Mouse (Mus musculus): ENCODE data around the gene 1700016K19Rik. TPM values are rescaled to one million over a fixed set of nuclear protein-coding genes. Genes with fewer than 3 reads are reported as not detected.

1700016K19Rik gene
- total RNA-seq, 1 experiment from 2014 or later, result not detected

DNA sequence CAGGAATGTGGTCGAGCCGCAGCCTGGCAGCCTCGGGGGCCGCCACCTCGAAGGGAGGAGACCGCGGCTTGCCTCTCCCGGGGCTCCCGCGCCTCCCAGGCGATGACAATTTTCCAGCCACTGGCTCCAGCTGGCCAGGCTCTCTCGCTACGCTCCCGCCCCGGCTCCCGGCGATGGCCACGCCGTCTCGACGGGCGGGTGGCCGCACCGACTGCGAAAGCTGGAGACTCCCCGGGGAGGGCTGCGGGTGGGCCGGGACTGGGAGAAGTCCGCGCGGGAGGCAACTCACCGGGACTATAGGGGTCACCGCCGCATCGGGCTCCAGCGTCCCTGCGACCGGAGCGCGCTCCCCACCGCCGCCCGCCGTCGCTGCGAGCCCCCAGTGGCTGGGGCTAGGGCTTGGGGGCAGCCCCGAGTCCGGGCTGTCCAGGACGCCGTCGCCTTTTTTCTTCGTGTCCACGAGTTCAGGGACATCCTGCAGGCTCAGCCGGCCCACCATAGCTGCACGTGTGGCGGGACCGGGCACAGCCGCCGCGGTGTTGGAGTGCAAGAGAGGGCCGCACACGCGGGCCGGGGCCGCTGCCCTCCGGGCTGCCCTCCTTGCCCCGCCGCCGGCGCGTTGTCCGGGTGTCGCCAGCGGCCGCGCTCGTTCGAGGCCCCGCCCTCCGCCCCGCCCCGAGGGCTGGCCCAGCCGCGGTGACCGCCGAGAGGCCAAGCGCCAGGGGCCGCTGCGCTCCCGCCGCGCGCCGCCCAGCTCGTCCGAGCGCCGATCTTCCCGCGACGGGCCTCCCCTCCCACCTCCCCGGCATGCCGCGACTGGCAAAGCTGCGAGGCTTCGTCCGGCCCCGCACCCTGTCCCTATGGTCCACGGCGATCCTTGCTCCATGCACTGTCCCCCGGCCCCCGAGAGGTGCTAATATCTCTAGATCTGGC, 27.7 kb downstream of the 1700016K19Rik start, which contains the start of gene Rflnb:
Rflnb (minus strand) TSS at position 644 of the 933 bp plus-strand sequence.
- ATAC-seq (replicated peaks; ENCODE audit: low read depth, poor library complexity, severe bottlenecking), result peak; percentile 65

GRCm38 (mm10) chr11:76028072-76028465, 28.4 kb downstream of the 1700016K19Rik start:
- no peak for ATAC-seq (replicated peaks; ENCODE audit: low read depth, poor library complexity, severe bottlenecking)

GRCm38 (mm10) chr11:76033359-76033758, 33.6 kb downstream of the 1700016K19Rik start:
- peak; percentile 42 for ATAC-seq (replicated peaks; ENCODE audit: low read depth, poor library complexity, severe bottlenecking)

DNA sequence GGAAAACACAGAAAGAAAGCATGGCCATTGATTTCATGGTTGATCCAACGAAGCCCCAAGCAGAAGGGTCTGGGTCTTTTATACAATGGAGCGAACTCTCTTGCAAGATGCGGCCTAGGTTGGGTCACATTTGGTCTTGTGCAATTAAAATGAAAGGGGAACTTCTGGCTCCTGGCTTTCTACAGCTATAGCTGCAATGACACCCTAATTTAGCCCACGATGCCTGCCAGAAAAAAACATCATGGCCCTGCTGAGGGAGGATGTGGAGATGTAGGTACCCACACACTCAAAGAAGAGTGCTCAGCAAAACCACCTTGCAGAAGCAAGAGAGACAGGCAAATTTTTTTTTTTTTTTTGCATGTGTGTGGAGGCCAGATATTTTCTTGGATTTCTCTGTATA, 34.1 kb downstream of the 1700016K19Rik start:
- ATAC-seq (replicated peaks; ENCODE audit: low read depth, poor library complexity, severe bottlenecking), result peak; percentile 74

DNA sequence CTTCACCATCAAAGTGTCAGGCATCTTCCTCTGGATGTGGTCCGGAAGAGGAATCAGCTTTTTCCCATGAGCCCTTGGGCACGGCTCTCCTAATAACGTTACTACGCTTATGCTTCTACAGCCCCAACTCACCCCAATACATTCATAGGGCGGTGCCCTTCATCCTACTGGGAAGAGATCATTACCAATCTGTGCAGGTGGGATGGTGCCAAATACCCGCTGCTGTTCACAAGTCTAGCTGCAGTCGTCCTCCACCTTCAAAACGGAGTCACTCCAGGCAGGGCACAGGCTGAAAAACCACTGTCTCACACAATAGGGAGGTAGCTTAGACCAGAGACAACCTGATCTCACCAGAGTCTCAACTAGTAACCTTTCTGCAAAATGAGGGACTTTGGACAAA, 35.5 kb downstream of the 1700016K19Rik start:
- ATAC-seq (replicated peaks; ENCODE audit: low read depth, poor library complexity, severe bottlenecking), result no peak

- ATAC-seq (replicated peaks; ENCODE audit: low read depth, poor library complexity, severe bottlenecking), result no peak
Measured at GRCm38 (mm10) chr11:76037581-76038294, 38.0 kb downstream of the 1700016K19Rik start.

GRCm38 (mm10) chr11:76039271-76040053, 39.8 kb downstream of the 1700016K19Rik start:
- no peak for ATAC-seq (replicated peaks; ENCODE audit: low read depth, poor library complexity, severe bottlenecking)

GRCm38 (mm10) chr11:76040106-76040505, 40.4 kb downstream of the 1700016K19Rik start:
- no peak for ATAC-seq (replicated peaks; ENCODE audit: low read depth, poor library complexity, severe bottlenecking)

GRCm38 (mm10) chr11:76040761-76041376, 41.2 kb downstream of the 1700016K19Rik start:
- ATAC-seq (replicated peaks; ENCODE audit: low read depth, poor library complexity, severe bottlenecking), result no peak

- ATAC-seq (replicated peaks; ENCODE audit: low read depth, poor library complexity, severe bottlenecking), result no peak
Measured at GRCm38 (mm10) chr11:76042041-76042638, 42.4 kb downstream of the 1700016K19Rik start.

GRCm38 (mm10) chr11:76042882-76043281, 43.2 kb downstream of the 1700016K19Rik start:
- no peak for ATAC-seq (replicated peaks; ENCODE audit: low read depth, poor library complexity, severe bottlenecking)

DNA sequence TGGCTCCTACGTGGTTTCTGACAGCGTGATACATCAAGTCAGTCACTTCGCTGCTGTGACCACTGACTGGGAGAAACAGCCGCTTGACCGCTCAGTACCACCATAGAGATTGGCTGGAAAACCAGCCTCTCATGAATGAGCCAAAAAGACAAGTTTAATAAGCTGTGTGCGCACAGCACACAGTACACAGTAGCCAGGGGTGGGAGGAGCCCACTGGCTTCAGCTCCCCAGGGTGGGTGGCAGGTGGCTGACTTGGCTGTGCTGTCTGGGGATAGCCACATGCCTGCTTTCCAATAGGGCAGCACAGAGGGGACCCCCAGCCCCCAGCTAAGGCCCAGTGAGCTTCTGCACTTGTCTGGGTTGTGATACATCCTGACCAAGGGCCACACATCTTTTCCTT, 44.8 kb downstream of the 1700016K19Rik start:
- no peak for ATAC-seq (replicated peaks; ENCODE audit: low read depth, poor library complexity, severe bottlenecking)

DNA sequence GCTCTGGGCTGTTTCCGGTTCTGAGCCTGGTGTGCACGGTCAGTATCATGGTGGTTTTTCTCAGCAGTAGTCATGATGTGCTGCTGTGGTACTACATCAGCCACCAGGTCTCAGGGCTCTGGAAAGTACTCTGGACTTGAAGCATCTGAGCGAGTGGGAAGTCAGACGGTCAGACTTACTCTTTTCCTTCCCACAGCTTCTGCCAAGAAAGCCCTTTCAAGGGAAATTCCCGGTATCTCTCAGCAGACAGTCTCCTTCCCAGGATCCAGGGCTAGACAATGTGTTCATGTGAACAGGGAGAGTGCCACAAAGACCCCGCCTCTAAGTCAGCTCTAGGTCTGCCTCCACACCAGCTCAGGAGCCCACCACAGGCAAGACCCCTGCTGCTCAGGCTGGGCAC, 45.7 kb downstream of the 1700016K19Rik start:
- no peak for ATAC-seq (replicated peaks; ENCODE audit: low read depth, poor library complexity, severe bottlenecking)

- no peak for ATAC-seq (replicated peaks; ENCODE audit: low read depth, poor library complexity, severe bottlenecking)
Measured at GRCm38 (mm10) chr11:76050509-76050908, 50.8 kb downstream of the 1700016K19Rik start.

GRCm38 (mm10) chr11:76050967-76051512, 51.3 kb downstream of the 1700016K19Rik start:
- no peak for ATAC-seq (replicated peaks; ENCODE audit: low read depth, poor library complexity, severe bottlenecking)

- no peak for ATAC-seq (replicated peaks; ENCODE audit: low read depth, poor library complexity, severe bottlenecking)
Measured at GRCm38 (mm10) chr11:76052496-76052895, 52.8 kb downstream of the 1700016K19Rik start.

All from common myeloid progenitor, adult 5-6 weeks (primary cell).